Mouse (Mus musculus): ENCODE measurements around the gene Mif4gd.
A peak's percentile ranks its signal among the peaks of the same experiment; 100 is the strongest.

Gene Mif4gd

DNA sequence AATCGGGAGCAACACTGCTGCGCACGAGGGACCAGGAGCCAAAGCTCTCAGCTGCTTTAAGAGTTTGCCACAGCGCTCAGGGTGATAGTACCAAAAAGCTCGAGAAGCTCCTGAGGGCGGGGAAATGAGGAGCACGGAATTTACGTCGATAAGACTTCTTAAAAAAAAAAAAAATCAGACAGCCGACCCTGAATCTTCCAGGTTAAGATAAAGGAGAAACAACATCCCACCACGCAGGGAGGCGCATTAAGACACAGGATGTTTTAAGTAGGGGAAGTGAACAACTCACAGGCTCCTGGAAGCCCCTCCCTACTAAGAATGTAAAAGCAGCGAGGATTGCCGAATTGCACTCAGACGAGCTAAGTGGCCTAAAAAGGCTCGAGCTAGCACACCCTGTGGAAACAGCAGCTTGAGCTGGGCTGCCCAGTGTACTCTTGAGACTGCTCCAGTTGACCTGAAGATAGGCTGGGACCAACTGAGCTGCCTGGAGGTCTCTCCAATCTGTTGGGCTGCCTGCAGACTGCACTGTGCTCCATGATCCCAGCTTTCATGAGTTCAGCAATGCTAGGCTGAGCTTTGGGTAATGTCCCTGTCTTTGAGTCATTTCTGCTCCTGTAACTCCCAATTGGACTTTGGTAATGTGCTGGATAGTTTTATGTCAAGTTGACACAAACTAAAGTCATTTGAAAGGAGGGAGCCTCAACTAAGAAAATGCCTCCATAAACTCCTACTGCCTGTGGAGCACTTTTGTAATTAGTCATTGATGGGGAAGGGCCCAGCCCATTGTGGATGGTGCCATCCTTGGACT, 573 bp upstream of the Mif4gd start:
- peak; percentile 48 to 49 for DNase-seq (ENCODE audit: low spot score in 2 of 2)

DNA sequence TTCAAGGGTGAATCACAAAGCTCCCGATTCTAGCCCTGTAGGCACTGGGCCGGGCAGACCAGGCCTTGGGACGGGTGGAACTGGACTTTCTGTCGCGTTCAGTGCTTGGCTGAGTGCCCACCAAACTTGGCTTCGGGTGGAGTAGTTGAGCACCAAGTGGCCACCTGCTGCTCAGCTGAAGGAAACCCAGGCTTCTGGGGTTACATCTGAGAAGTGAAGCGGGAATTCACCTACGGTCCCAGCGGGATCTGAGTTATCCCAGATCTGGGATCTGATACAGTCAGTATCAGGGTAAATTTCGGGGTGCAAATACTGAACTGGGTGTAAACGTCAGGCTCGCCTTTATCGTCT, 735 bp downstream of the Mif4gd start:
- DNase-seq (ENCODE audit: low spot score in 2 of 2) = peak; percentile 33 to 38

DNA sequence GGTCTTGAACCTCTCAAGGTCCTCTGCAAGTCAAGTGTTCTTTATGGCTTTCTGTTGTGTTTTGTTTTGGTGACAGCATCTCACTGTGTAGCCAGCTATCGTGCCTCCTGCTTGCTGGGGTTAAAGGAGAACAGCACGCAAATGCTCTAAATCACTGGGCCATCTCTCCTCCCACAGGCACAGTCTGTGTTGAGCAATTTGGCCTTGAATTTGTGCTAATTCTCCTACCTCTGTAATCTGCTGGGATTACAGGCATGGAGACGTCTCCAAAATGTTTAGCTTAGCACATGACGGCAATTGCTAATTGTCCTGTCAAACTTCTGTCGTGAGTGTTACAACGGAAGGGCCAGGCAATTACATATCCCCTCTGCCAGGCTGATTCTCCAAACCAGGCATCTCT, 1.6 kb downstream of the Mif4gd start:
- no peak for DNase-seq (ENCODE audit: low spot score in 2 of 2)

- DNase-seq (ENCODE audit: low spot score in 2 of 2) = no peak
These were observed 3.2 kb downstream of the Mif4gd start for GRCm38 (mm10) chr11:115609576-115609975.

DNA sequence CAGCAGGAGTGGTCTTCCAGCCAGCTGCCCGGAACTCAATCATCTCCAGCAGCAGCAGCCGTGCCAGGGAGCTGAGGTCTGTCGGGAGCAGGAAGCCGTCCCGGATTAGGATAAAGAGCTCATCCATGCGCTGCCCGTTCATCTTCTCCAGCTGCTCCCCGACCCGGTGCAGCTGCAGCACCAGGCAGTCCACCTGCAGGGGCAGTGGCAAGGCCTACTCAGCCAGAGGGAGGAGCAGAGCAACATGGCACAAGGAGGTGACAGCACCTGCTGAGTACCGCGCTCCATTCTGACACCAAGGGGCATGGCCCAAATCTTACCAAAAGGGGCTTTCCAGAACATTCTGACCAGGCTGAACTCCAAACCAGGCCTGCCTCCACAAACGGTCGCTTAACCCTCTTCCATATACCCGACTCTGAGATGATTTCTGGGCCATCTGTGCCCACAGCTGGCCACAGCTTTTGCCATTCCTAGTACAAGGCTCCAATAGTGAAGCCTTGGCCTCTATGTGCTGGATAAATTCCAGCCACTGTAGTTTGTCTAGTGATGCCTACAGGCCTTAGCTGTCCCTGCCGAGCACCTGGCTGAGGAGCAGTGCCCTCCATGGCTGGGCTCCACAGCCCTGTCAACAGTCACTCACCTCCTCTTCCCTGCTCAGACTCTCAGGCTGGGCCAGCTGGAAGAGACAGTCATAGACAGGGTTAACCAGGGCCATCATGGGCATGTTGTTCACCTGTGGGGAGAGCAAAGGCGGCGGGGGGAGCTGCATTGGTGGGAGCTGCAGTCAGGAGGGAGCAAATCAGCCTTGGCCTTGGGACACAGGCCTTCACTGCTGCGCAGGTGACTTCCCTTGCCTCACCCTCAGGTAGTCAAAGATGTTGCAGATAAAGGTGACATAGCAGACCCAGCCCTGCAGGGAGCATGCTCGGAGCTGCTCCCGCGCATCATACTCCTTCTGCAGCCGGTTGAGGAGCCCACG, 4.1 kb downstream of the Mif4gd start:
- no peak for DNase-seq (ENCODE audit: low spot score in 2 of 2)

DNA sequence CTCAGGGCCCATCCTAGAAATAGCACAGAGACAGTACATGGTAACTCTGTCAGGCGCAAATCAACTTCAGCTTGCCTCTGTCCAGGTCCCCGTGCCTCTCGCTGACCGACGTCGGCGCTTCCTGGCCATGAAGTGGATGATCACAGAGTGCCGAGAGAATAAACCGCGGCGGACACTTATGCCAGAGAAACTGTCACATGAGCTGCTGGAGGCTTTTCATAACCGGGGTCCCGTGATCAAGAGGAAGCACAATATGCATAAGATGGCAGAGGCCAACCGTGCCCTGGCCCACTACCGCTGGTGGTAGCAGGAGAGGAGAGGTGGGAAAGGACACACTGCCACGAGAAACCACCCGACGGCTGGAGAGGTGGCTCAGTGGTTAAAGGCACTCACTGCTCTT, 6.0 kb downstream of the Mif4gd start:
- DNase-seq (ENCODE audit: low spot score in 2 of 2) = no peak

- no peak for DNase-seq (ENCODE audit: low spot score in 2 of 2)
These were observed 8.5 kb downstream of the Mif4gd start for GRCm38 (mm10) chr11:115604304-115604696.

- DNase-seq (ENCODE audit: low spot score in 2 of 2) = peak; percentile 83 to 90
These were observed 9.1 kb downstream of the Mif4gd start, which contains the start of the genes Mrps7 and Gga3 for GRCm38 (mm10) chr11:115603476-115604303. TSS of gene Mrps7 (plus strand) at chr11:115603925. TSS of gene Gga3 (minus strand) at chr11:115604051.

GRCm38 (mm10) chr11:115603128-115603475, 9.7 kb downstream of the Mif4gd start:
- no peak for DNase-seq (ENCODE audit: low spot score in 2 of 2)

DNA sequence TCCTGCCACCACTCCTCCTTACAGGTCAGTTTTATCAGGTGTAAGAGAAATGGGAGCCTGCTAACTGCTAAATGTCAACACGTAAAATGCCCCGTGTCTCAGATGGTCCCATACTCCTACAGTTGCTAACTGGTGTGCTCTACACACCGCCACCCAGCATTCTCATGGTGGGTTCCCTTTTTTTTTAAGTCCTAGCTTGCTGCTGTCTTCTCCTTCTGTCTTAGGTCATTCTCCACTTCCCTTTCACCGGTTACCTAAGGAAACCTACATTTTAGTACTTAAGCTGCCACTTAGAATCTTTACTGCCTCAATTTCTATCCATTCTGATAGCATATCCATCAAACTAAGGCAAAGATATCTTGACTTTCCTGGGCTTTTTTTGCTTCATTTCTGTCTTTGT, 11.6 kb downstream of the Mif4gd start:
- DNase-seq (ENCODE audit: low spot score in 2 of 2) = no peak

DNA sequence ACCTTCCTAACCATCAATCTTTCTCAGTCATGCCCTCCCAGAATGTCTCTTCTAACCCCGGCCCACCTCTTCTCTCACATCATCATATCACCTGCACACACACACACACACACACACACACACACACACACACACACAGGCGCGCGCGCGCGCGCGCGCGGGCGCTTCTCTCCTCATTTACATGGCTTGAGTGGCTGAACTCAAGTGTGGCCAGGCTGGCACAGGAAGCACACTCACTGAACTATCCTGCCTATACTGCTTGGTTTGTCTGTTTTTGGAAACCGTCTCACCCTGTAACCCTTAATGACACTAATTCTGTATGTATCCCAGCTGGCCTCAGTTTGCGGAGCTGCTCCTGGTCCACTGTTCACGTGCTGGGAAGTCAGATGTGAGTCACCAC, 12.0 kb downstream of the Mif4gd start:
- DNase-seq (ENCODE audit: low spot score in 2 of 2) = no peak

- DNase-seq (ENCODE audit: low spot score in 2 of 2) = no peak
These were observed 13.0 kb downstream of the Mif4gd start for GRCm38 (mm10) chr11:115599722-115600121.

- no peak for DNase-seq (ENCODE audit: low spot score in 2 of 2)
These were observed 14.5 kb downstream of the Mif4gd start for GRCm38 (mm10) chr11:115598309-115598708.

DNA sequence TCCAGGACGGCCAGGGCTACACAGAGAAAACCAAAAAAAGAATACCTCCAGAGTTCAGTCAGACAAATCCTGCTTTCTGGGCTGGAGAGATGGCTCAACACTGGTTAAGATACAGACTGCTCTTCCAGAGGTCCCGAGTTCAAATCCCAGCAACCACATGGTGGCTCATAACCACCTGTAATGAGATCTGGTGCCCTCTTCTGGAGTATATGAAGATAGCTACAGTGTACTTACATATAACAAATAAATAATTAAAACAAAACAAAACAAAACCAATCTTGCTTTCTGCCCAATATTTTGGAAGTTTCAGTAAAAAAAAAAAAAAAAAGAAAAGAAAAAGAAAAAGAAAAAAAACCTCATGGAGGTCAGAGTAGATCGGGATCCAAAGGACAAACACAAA, 17.6 kb downstream of the Mif4gd start:
- DNase-seq (ENCODE audit: low spot score in 2 of 2) = no peak

DNA sequence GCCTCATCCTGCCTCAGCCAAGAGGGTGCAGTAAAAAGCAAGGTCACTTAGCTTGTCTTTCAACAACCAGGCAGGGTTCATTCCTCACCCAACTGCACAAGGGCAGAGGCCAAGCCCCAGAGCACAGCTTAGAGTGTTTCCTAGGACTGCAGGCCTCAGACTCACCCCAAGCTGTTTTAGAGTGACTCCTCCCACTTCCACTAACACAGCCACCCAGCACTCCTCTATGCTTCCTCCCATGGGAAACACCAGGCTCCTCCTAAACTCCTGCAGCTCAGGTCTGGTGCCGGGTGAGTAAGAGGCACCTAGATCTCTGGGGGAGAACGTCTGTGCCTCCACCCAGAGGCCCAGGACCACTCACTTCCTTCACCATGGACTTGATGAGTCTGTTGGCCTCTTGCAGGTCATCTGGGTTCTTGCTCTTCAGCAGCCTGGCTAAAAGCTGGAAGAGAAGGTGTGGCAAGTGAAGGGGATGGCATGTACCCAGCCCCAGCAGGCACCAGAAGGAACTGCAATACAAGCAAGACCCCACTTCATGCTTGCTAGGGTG, 22.2 kb downstream of the Mif4gd start:
- DNase-seq (ENCODE audit: low spot score in 2 of 2) = no peak

DNA sequence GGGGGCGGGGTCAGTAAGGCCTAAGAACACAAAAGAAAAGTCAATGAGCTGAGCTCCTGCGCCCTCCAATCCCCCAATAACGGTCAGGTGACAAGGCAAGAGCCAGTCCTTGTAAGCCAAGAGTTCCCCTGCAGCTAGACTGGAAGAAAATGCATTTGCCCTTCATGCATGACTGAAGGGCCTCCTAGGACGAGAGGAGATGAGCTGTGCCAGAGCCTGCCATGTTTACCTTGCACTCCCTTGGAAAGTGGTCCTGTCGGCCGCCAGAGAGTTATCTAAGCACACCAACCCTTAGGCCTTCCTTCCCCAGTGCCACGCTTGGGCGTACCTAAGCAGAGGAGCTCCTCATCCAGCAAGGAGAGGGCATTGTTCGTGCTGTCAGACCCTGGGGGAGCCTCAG, 24.8 kb downstream of the Mif4gd start:
- DNase-seq (ENCODE audit: low spot score in 2 of 2) = no peak

GRCm38 (mm10) chr11:115586403-115586802, 26.4 kb downstream of the Mif4gd start:
- no peak for DNase-seq (ENCODE audit: low spot score in 2 of 2)

- DNase-seq (ENCODE audit: low spot score in 2 of 2) = no peak
These were observed 27.1 kb downstream of the Mif4gd start for GRCm38 (mm10) chr11:115585573-115586100.

DNA sequence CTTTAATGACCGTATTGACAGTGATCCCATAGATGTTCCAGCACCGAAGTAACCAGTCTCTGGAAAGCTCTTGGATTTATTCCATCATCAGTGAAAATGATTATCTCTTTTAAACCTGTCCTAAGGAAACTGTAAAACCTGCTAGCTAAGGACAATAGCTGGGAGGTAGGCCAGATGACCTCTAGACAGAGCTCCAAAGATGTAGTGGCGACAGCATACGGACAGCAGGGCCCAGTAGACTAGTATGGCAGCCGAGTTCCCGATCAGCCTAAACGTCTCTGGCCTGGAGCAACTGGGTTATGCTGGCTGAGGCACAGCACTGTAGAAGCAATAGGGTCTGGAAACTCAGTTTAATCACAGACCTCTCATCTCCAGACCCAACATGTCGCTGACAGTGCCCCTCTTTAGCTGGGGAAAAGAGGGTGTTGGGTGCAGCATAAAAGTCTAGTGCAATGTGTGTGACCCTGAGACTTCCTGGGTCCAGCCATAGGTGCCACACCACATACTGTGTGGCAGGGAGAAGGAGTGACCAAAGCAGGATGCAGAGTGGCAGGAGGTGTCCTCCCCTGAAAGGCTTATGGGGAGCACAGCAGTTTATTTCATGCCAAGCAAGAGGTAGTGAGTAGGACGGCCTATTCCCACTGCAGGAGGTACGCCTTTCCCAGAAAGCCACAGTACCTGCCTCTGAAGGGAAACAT, 28.2 kb downstream of the Mif4gd start:
- DNase-seq (ENCODE audit: low spot score in 2 of 2) = no peak

DNA sequence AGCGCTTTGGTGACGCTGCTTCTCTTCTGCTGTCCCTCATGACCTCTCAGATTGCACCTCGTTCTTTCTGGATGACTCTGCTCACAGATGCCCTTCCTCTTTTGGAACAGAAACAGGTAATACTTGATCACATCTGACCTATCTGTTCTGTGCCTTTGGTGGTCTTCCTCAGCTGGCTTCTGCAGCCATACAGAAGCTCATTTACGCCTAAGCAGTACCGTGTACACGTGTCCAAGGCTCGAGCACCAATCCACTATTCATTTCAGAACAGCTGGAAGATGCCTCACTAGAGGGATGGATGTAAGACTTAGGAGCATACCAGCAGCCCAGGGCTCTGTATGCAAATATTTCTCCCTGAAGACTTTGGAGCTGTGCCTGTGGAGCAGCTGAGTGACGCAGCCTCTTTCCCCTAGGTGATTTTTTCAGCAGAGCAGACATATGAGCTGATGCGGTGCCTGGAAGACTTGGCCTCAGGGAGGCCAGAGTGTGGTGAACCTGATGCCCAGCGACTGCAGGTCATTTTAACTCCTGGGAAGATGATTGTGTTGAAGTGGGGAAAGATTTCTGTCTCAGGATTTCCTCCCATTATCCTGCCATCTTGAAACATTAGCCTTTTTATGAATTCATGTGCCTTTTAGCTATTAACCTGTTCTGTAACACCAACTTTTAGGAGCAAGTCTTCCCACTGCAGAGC, 29.7 kb downstream of the Mif4gd start:
- DNase-seq (ENCODE audit: low spot score in 2 of 2) = no peak
